Mouse (Mus musculus) MEL (cell line): ENCODE data around the gene Abcc5. TPM values are rescaled to one million over a fixed set of nuclear protein-coding genes. Genes with fewer than 3 reads are reported as not detected.

Experiments
- DNase-seq: peaks from one replicate; pipeline ENCODE4 v3.0.0; 2011; ENCODE audit warnings: low read depth, low spot score
- H3K27ac ChIP-seq: 2 replicates; pipeline ENCODE4 v1.5.1; 2012; ENCODE audit warnings: low read depth, mild to moderate bottlenecking, control low read depth, low read length, moderate library complexity; ENCODE audit not compliant: control insufficient read depth
- H3K27me3 ChIP-seq, 2 experiments: fragments of 150-350 bp in 1 of 2; sonication (generic) in 1 of 2; 2 replicates each; pipeline ENCODE4 v1.6.1; 2012; ENCODE audit warnings: low read length in 2 of 2, mild to moderate bottlenecking in 2 of 2, improper control_type of control experiment in 1 of 2, moderate library complexity in 1 of 2; ENCODE audit not compliant: insufficient read depth in 2 of 2, control insufficient read depth in 1 of 2
- H3K36me3 ChIP-seq, 2 experiments: 2 replicates each; pipeline ENCODE4 v1.6.1; 2012 to 2014; ENCODE audit warnings: low read length in 2 of 2, improper control_type of control experiment in 1 of 2, inconsistent platforms in 1 of 2, mild to moderate bottlenecking in 1 of 2; ENCODE audit not compliant: insufficient read depth in 2 of 2, control insufficient read depth in 1 of 2
- H3K4me1 ChIP-seq, 2 experiments: fragments of 150-350 bp in 1 of 2; sonication (generic) in 1 of 2; 2 replicates each; pipeline ENCODE4 v1.6.1; 2012; ENCODE audit warnings: low read length in 2 of 2, improper control_type of control experiment in 1 of 2, mild to moderate bottlenecking in 1 of 2; ENCODE audit not compliant: insufficient read depth in 2 of 2, control insufficient read depth in 1 of 2
- H3K4me3 ChIP-seq, 2 experiments: fragments of 150-350 bp in 1 of 2; sonication (generic) in 1 of 2; 2 replicates each; pipeline ENCODE4 v1.5.1; 2012; ENCODE audit warnings: low read depth in 2 of 2, low read length in 2 of 2, mild to moderate bottlenecking in 2 of 2, moderate library complexity in 2 of 2, control low read depth in 1 of 2, improper control_type of control experiment in 1 of 2; ENCODE audit not compliant: control insufficient read depth in 1 of 2, insufficient read depth in 1 of 2
- H3K79me2 ChIP-seq: 2 replicates; pipeline ENCODE4 v1.6.1; 2012; ENCODE audit warnings: mild to moderate bottlenecking, low read length, moderate library complexity; ENCODE audit not compliant: control insufficient read depth, poor library complexity, insufficient read depth
- H3K9ac ChIP-seq: 2 replicates; pipeline ENCODE4 v1.6.1; 2012; ENCODE audit warnings: low read depth, mild to moderate bottlenecking, control low read depth, low read length, moderate library complexity; ENCODE audit not compliant: control insufficient read depth, poor library complexity, severe bottlenecking
- H3K9me3 ChIP-seq: fragments of 150-350 bp; sonication (generic); replicated peaks from 2 replicates; pipeline ENCODE4 v1.6.1; 2012; ENCODE audit warnings: mild to moderate bottlenecking, low read length, improper control_type of control experiment, moderate library complexity; ENCODE audit not compliant: insufficient read depth
- CHD2 ChIP-seq: IDR thresholded peaks from 2 replicates; pipeline ENCODE4 v1.6.1; 2011; ENCODE audit warnings: low read length, improper control_type of control experiment
- E2F4 ChIP-seq: IDR thresholded peaks from 2 replicates; pipeline ENCODE4 v1.6.1; 2011; ENCODE audit warnings: low read depth, low read length, improper control_type of control experiment, borderline replicate concordance
- EP300 ChIP-seq, 2 experiments: IDR thresholded peaks; 2 replicates each; pipeline ENCODE4 v1.6.1; 2011; ENCODE audit warnings: improper control_type of control experiment in 2 of 2, low read length in 2 of 2, low read depth in 1 of 2, mild to moderate bottlenecking in 1 of 2
- MAX ChIP-seq: IDR thresholded peaks from 2 replicates; pipeline ENCODE4 v1.6.1; 2011; ENCODE audit warnings: low read length, improper control_type of control experiment
- MYC ChIP-seq: IDR thresholded peaks from 2 replicates; pipeline ENCODE4 v1.6.1; 2011; ENCODE audit warnings: low read depth, mild to moderate bottlenecking, low read length, improper control_type of control experiment, moderate library complexity
- POLR2AphosphoS2 ChIP-seq: IDR thresholded peaks from 2 replicates; pipeline ENCODE4 v1.6.1; 2011; ENCODE audit warnings: low read length, improper control_type of control experiment
- POLR2AphosphoS5 ChIP-seq: IDR thresholded peaks from 2 replicates; pipeline ENCODE4 v1.6.1; 2012; ENCODE audit warnings: low read depth, borderline replicate concordance, mild to moderate bottlenecking, inconsistent platforms, low read length, moderate library complexity, mixed read lengths
- RAD21 ChIP-seq: IDR thresholded peaks from 2 replicates; pipeline ENCODE4 v1.6.1; 2011; ENCODE audit warnings: mild to moderate bottlenecking, low read depth, low read length, improper control_type of control experiment
- RCOR1 ChIP-seq: IDR thresholded peaks from 2 replicates; pipeline ENCODE4 v1.6.1; 2012; ENCODE audit warnings: low read depth, mild to moderate bottlenecking, inconsistent platforms, low read length, improper control_type of control experiment
- SIN3A ChIP-seq: IDR thresholded peaks from 2 replicates; pipeline ENCODE4 v1.6.1; 2012; ENCODE audit warnings: low read length, improper control_type of control experiment, inconsistent platforms
- TBP ChIP-seq: IDR thresholded peaks from 2 replicates; pipeline ENCODE4 v1.8.0; 2011; ENCODE audit warnings: low read depth, low read length, improper control_type of control experiment
- USF2 ChIP-seq, 2 experiments: IDR thresholded peaks; 2 replicates each; pipeline ENCODE4 v1.6.1; 2011 to 2012; ENCODE audit warnings: improper control_type of control experiment in 2 of 2, low read length in 2 of 2, borderline replicate concordance in 1 of 2, inconsistent platforms in 1 of 2, low read depth in 1 of 2, mild to moderate bottlenecking in 1 of 2; ENCODE audit not compliant: insufficient read depth in 1 of 2
- ZKSCAN1 ChIP-seq: IDR thresholded peaks from 2 replicates; pipeline ENCODE4 v1.6.1; 2012; ENCODE audit warnings: low read depth, mild to moderate bottlenecking, inconsistent platforms, low read length, improper control_type of control experiment, moderate library complexity
- ZNF384 ChIP-seq: IDR thresholded peaks from 2 replicates; pipeline ENCODE4 v1.6.1; 2012; ENCODE audit warnings: low read depth, mild to moderate bottlenecking, inconsistent platforms, low read length, improper control_type of control experiment
- polyA plus RNA-seq, 2 experiments: library from polyadenylated mRNA; stranded (reverse) in 1 of 2; unstranded in 1 of 2; fragments of >175 nt in 1 of 2; fragments of >200 nt in 1 of 2; gene quantifications; 2 replicates each; pipeline versions ENCODE4 v1.2.1 to v1.2.4; 2012; ENCODE audit warnings: low replicate concordance in 2 of 2, low read depth in 1 of 2; ENCODE audit not compliant: insufficient read length in 2 of 2, insufficient read depth in 1 of 2, missing spikeins in 1 of 2
- total RNA-seq: library from RNA; depleted of rRNA; stranded (reverse); fragments of 300-350 nt; gene quantifications from 2 replicates; pipeline ENCODE4 v1.2.3, GENCODE M21; 2012

The Abcc5 gene
- total and polyA plus RNA-seq, 3 experiments: 17.6 to 31.7 TPM; not detected in 1

- TF ChIP-seq TBP: no peak
- no peak for TF ChIP-seq SIN3A
- no peak for TF ChIP-seq CHD2
- no peak for TF ChIP-seq MAX
- no peak for TF ChIP-seq ZNF384
- no peak for TF ChIP-seq RAD21
- no peak for TF ChIP-seq USF2 (IDR thresholded peaks at IDR 0.05; ENCODE audit: borderline replicate concordance in 1 of 2, insufficient read depth in 1 of 2, low read depth in 1 of 2, low read length in 2 of 2)
- no peak for TF ChIP-seq ZKSCAN1
- no peak for TF ChIP-seq MYC
- TF ChIP-seq RCOR1: no peak
- TF ChIP-seq POLR2AphosphoS2: no peak
- no peak for TF ChIP-seq POLR2AphosphoS5
- TF ChIP-seq, all 39 proteins: peak for 0
- no peak for DNase-seq
- Histone ChIP-seq H3K27me3 (no peaks in the 10 kb centered on the region), H3K4me3 (no peak overlapping the region), H3K9me3 (no peaks in the 10 kb centered on the region), H3K27ac (no peak overlapping the region), H3K79me2 (no peaks in the 10 kb centered on the region), H3K9ac (no peak overlapping the region), H3K36me3 (peaks cover 0 to 2% of the 10 kb centered on the region in 2 experiments; a peak in 1 of 4 replicates), H3K4me1 (no peaks in the 10 kb centered on the region)
Observed at GRCm38 (mm10) chr16:20401592-20401991, 24.6 kb downstream of the Abcc5 start.

GRCm38 (mm10) chr16:20400707-20401591 is 25.2 kb downstream of the Abcc5 start:
- Histone ChIP-seq H3K9ac (no peak overlapping the region), H3K27ac (no peak overlapping the region), H3K79me2 (no peaks in the 10 kb centered on the region), H3K27me3 (no peaks in the 10 kb centered on the region), H3K4me1 (no peaks in the 10 kb centered on the region), H3K9me3 (no peaks in the 10 kb centered on the region), H3K36me3 (peaks cover 0 to 2% of the 10 kb centered on the region in 2 experiments; a peak in 1 of 4 replicates), H3K4me3 (no peak overlapping the region)
- DNase-seq: no peak
- TF ChIP-seq E2F4: no peak
- no peak for TF ChIP-seq ZKSCAN1
- TF ChIP-seq EP300 (IDR thresholded peaks at IDR 0.05; ENCODE audit: low read depth in 1 of 2, low read length in 2 of 2): no peak
- no peak for TF ChIP-seq SIN3A
